Mouse (Mus musculus): Measurements from ENCODE around the gene Anapc15-ps. TPM values are rescaled to one million over a fixed set of nuclear protein-coding genes. Genes with fewer than 3 reads are reported as not detected.
"Not testable (repeated sequence)": the region's sequence is repeated elsewhere in the genome, so short reads cannot be mapped to it uniquely, and the experiment has no call there.

Gene Anapc15-ps
- total RNA-seq, 2 experiments from 2014 or later = not detected

GRCm38 (mm10) chr10:95641335-95641734 is 31.9 kb downstream of the Anapc15-ps start:
- ATAC-seq (replicated peaks; ENCODE audit: low FRiP score, poor library complexity, severe bottlenecking) = no peak

- no peak for ATAC-seq (replicated peaks; ENCODE audit: low FRiP score, poor library complexity, severe bottlenecking)
Observed at GRCm38 (mm10) chr10:95639429-95639828, 33.8 kb downstream of the Anapc15-ps start.

DNA sequence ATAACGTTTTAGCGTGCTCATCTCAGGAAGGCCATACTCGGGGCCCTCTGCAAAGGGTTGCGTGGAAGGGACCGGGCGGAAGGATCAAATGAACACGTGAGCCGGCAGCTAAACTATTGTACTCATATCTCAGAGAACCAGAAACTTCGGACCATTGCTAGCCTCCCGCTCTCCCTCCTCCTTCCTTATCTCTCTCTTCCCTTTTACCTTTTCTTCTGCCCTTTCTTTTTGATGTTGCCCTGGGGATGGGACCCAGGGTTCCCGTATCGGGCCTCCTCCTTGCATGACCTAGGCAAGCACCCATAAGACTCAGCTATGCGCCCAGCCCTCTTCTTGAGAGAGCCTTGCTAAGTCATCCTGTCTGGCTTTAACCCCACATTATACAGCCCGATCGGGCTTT is 38.5 kb downstream of the Anapc15-ps start:
- ATAC-seq (replicated peaks; ENCODE audit: low FRiP score, poor library complexity, severe bottlenecking) = no peak

DNA sequence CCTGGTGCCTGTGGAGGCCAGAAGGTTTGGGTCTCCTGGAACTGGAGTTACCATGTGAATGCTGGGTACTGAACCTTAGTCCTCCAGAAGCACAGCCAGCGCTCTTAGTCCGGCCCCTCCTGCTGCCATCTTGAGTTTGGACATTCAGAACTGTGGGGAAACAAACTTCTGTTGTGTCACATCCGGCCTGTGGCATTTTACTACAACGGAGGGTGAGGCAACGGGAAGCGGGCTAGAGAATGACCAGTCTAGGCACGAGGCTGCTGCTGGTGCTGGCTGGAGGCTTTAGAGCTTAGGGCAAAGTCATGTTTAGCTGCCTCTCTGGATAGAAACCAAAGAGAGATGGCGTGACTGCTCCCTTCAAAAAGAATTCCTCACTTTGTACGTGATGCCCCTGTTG is 39.0 kb downstream of the Anapc15-ps start:
- ATAC-seq (replicated peaks; ENCODE audit: low FRiP score, poor library complexity, severe bottlenecking) = no peak

GRCm38 (mm10) chr10:95631568-95631967 is 41.7 kb downstream of the Anapc15-ps start:
- ATAC-seq (replicated peaks; ENCODE audit: low FRiP score, poor library complexity, severe bottlenecking) = peak; percentile 94

- ATAC-seq (replicated peaks; ENCODE audit: low FRiP score, poor library complexity, severe bottlenecking) = 0 out of 2 replicates have a peak, but pooled peaks have one; percentile 15
Observed at GRCm38 (mm10) chr10:95630726-95631345, 42.4 kb downstream of the Anapc15-ps start.

GRCm38 (mm10) chr10:95630166-95630565 is 43.1 kb downstream of the Anapc15-ps start:
- ATAC-seq (replicated peaks; ENCODE audit: low FRiP score, poor library complexity, severe bottlenecking) = not testable (repeated sequence)

GRCm38 (mm10) chr10:95628338-95628737 is 44.9 kb downstream of the Anapc15-ps start:
- ATAC-seq (replicated peaks; ENCODE audit: low FRiP score, poor library complexity, severe bottlenecking) = no peak

- ATAC-seq (replicated peaks; ENCODE audit: low FRiP score, poor library complexity, severe bottlenecking) = no peak
Observed at GRCm38 (mm10) chr10:95627381-95627780, 45.9 kb downstream of the Anapc15-ps start.

DNA sequence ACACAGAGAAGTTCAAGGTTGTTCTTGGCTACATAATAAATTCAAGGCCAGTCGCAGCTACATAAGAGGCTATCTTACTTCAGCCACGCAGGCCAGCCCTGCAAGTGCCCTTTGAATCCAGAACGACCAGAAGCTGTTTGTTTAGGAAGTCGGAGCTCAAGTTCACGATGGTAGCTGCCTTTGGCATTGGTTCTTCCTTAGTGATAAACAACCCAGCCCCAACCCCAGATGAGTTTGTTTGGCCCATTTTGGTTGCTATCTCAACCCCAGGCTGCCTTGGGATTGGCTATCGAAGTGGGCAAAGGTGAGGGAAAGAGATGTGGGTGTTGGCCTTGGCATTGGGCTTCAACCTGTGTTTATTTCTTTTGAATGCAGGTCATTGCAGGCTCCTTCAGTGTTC is 48.0 kb downstream of the Anapc15-ps start:
- ATAC-seq (replicated peaks; ENCODE audit: low FRiP score, poor library complexity, severe bottlenecking) = no peak

DNA sequence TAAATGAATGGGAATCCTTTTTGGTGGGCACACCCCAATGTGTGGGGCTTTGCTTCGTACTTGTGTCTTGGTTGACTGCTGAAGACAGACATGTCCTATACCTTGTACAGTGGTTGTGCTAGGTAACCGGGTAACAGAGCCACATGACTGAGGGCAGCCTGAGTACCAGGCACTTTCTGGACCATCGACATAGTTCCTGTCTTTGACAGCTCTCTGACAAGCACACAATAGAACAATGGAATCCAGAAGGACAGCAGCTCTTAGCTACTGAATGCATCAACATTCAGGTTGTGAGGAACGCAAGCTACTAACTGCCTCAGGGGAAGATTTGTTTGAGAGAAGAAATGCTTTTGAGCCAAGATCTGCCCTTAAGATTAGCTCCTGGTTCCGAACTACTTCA is 49.2 kb downstream of the Anapc15-ps start:
- no peak for ATAC-seq (replicated peaks; ENCODE audit: low FRiP score, poor library complexity, severe bottlenecking)

DNA sequence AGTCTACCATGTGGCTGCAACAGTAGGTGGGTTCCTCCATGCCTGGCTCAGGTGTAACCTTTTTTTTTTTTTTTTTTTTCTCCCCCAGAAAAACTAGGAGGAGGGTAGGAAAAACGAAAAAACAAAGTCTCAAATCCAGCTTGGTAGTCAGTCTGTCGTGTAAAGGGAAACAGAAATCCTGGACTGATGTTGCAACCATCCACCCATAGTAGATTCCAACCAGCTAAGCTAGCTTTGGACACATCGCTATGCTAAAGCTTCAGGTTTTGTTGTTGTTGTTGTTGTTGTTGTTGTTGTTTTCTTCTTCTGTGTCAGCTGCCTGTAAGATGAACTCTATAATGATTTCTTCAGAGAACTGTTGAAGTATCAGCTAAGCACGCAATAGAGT is 49.7 kb downstream of the Anapc15-ps start:
- ATAC-seq (replicated peaks; ENCODE audit: low FRiP score, poor library complexity, severe bottlenecking) = no peak

Other genes starting within 250 kb of the Anapc15-ps start
- 72.5 and 85.8 TPM in 2 replicates for gene Mrpl42, start 171.5 kb downstream of the Anapc15-ps start, total RNA-seq (2015; ENCODE audit: low replicate concordance)
- gene Mrpl42, start 171.5 kb downstream of the Anapc15-ps start, total RNA-seq (2017; ENCODE audit: low replicate concordance) = 31.6 and 34.5 TPM in 2 replicates
- 183 and 257 TPM in 2 replicates for gene Ube2n, start 158.3 kb downstream of the Anapc15-ps start, total RNA-seq (2015; ENCODE audit: low replicate concordance)
- 59.2 and 65.6 TPM in 2 replicates for gene Ube2n, start 158.3 kb downstream of the Anapc15-ps start, total RNA-seq (2017; ENCODE audit: low replicate concordance)
- gene Nudt4, start 109.3 kb downstream of the Anapc15-ps start, total RNA-seq (2015; ENCODE audit: low replicate concordance) = 271 and 342 TPM in 2 replicates
- 296 and 327 TPM in 2 replicates for gene Nudt4, start 109.3 kb downstream of the Anapc15-ps start, total RNA-seq (2017; ENCODE audit: low replicate concordance)
- gene Gm33543, start 169.5 kb upstream of the Anapc15-ps start, total RNA-seq (2015; ENCODE audit: low replicate concordance) = not detected in 2 replicates
- gene Gm33543, start 169.5 kb upstream of the Anapc15-ps start, total RNA-seq (2017; ENCODE audit: low replicate concordance) = not detected in 2 replicates